Mouse (Mus musculus) midbrain, embryonic 10.5 days (tissue): ENCODE measurements at regions not wholly inside any gene's neighbourhood (a gene's known extent, or its start where the extent isn't known, plus 50 kb on each side); places are given as distances from the start of the nearest gene placed in this dataset.

Source experiments
- DNase-seq: peaks from one replicate; pipeline ENCODE4 v3.0.0-alpha.2; 2017; ENCODE audit warnings: low spot score
- H3K27ac ChIP-seq: fragments of 300-500 bp; sonication (generic); replicated peaks from 2 replicates; pipeline ENCODE4 v1.5.1; 2016; ENCODE audit warnings: mild to moderate bottlenecking
- H3K27me3 ChIP-seq: fragments of 300-500 bp; sonication (generic); 2 replicates; pipeline ENCODE4 v1.6.1; 2016; ENCODE audit warnings: low read depth, mild to moderate bottlenecking; ENCODE audit not compliant: poor library complexity, severe bottlenecking
- H3K36me3 ChIP-seq: fragments of 300-500 bp; sonication (generic); 2 replicates; pipeline ENCODE4 v1.6.1; 2016; ENCODE audit warnings: mild to moderate bottlenecking, moderate library complexity
- H3K4me1 ChIP-seq: fragments of 300-500 bp; sonication (generic); 2 replicates; pipeline ENCODE4 v1.6.1; 2016
- H3K4me3 ChIP-seq: fragments of 300-500 bp; sonication (generic); 2 replicates; pipeline ENCODE4 v1.5.1; 2016; ENCODE audit warnings: mild to moderate bottlenecking, moderate library complexity
- H3K9me3 ChIP-seq: fragments of 300-500 bp; sonication (generic); replicated peaks from 2 replicates; pipeline ENCODE4 v1.6.1; 2016; ENCODE audit warnings: mild to moderate bottlenecking

- Histone ChIP-seq H3K27ac (no peak overlapping the region), H3K4me3 (no peak overlapping the region), H3K4me1 (no peaks in the 10 kb centered on the region), H3K36me3 (no peaks in the 10 kb centered on the region), H3K9me3 (no peaks in the 10 kb centered on the region), H3K27me3 (no peaks in the 10 kb centered on the region)
- no peak for DNase-seq
Observed at GRCm38 (mm10) chrX:21433501-21433900, 50.8 kb upstream of the Agtr2 start.
